Mouse (Mus musculus) natural killer cell, adult 2 months (primary cell): Measurements from ENCODE around the gene Olfr67.
"Not testable (repeated sequence)": the region's sequence is repeated elsewhere in the genome, so short reads cannot be mapped to it uniquely, and the experiment has no call there.

Experiments used
- DNase-seq, 2 experiments: peaks; one replicate each; pipeline ENCODE4 v3.0.0; 2022; ENCODE audit warnings: low spot score in 2 of 2

The Olfr67 gene

DNA sequence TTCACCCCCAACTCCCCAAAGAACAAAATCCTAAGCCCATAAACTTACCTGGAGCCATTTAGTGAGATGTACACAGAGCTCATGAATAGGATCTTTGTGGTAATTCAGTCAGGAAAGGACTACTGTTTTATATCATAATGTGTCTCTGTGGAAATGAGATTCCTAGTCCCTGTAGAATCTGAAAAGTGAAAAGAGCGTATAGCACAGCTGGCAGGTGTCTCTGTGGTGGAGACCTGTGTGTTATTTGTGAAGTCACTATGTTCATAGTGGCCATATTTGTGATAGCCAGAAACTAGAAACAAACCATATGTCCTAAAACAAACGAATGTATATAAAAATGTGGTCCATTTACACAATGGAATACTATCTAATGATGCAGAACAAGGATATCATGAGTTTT is 20.1 kb downstream of the Olfr67 start, which contains the start of gene Olfr69:
Gene Olfr69, minus strand, starts transcription at position 101 of the 400 bp plus-strand sequence.
- no peak for DNase-seq

DNA sequence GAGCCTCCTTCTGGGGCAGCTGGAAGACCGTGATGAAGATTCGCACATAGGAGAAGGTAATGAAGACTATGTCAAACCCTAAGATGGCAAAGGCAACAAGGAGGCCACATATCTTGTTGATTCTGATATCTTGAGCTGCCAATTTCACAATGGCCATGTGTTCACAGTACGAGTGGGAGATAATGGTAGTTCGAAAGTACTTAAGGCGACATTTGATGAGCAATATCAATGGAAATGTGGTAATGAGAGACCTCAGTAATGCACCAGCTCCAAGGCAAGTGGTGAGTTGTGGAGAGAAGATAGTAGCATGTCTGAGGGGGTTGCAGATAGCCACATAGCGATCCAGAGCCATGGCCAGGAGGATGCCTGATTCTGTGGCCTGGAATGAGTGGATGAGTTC is 23.9 kb downstream of the Olfr67 start:
- DNase-seq = not testable (repeated sequence)

DNA sequence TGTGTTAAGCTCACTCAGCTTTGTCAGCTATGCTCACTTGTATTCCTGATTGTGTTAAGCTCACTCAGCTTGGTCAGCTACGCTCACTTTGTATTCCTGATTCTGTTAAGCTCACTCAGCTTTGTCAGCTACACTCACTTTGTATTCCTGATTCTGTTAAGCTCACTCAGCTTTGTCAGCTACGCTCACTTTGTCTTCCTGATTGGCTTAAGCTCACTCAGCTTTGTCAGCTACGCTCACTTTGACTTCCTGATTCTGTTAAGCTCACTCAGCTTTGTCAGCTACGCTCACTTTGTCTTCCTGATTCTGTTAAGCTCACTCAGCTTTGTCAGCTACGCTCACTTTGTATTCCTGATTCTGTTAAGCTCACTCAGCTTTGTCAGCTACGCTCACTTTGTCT is 29.4 kb downstream of the Olfr67 start:
- not testable (repeated sequence) for DNase-seq

- DNase-seq = no peak
Observed at GRCm38 (mm10) chr7:103757233-103757632, 34.4 kb downstream of the Olfr67 start, which contains the start of gene Olfr630. TSS of gene Olfr630 (minus strand) at chr7:103757333.

DNA sequence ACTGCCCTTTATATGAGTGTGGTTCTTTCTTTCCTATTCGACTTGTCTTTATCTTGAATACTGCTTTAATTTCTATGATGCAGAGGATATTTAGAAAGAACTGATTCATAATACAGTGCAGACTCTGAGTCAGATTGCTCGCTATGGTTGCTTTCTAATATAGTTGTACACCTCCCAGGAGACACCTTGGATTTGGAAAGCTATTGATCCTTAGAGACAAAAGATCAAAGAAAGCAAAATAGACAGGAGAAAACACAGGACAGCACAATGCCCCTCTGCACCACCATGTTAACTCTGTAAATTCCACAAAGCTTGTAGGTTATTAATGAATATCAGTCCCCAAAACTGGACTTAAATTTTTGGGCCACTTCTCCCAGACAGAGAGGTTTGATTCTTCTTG is 46.8 kb downstream of the Olfr67 start, which contains the start of gene Olfr629:
Gene Olfr629, minus strand, starts transcription at position 101 of the 400 bp plus-strand sequence.
- DNase-seq = no peak
